Mouse (Mus musculus) small intestine, adult 2 months (tissue): Measurements from ENCODE around the gene Jarid2.

ENCODE experiments used
- CTCF ChIP-seq: fragments of 200-500 bp; IDR thresholded peaks from 2 replicates; pipeline ENCODE4 v1.5.1; 2012; ENCODE audit warnings: low read depth, mild to moderate bottlenecking, control low read depth, inconsistent platforms, low read length, moderate library complexity, mixed read lengths; ENCODE audit not compliant: insufficient replicate concordance, insufficient read length; ENCODE audit errors: extremely low read depth
- POLR2A ChIP-seq: fragments of 200-500 bp; IDR thresholded peaks from 2 replicates; pipeline ENCODE4 v1.6.1; 2012; ENCODE audit warnings: low read depth, mild to moderate bottlenecking, control low read depth, inconsistent platforms, low read length, moderate library complexity

DNA sequence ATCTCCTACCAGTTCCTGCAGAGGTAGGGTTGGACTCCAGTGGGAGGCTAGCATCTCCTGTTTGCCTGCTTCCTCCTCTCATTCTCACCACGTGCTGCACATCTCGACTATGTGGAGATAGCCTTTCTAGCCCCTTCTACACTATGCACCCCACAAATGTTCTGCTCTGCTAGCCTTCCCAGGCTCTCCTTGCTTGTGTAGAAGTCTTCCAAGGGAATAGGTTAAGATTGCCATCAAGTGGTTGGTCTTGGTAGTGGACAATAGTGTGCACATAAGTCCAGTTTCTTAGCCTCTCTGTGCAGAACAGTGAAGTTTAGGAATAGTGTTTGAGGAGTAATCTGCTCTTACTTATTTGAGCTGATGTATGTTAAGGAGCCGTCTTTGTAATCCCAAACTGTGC lies 104.1 kb downstream of the Jarid2 start:
- no peak for TF ChIP-seq CTCF
- no peak for TF ChIP-seq POLR2A
